Mouse (Mus musculus): ENCODE data around the gene Mllt6. TPM values are rescaled to one million over a fixed set of nuclear protein-coding genes. Genes with fewer than 3 reads are reported as not detected.
A peak's percentile ranks its signal among the peaks of the same experiment; 100 is the strongest.

The Mllt6 gene
- total and polyA plus RNA-seq, 3 experiments = 24.3 to 55.6 (median 43.0) TPM

- in situ Hi-C loops (cut with MboI; ENCODE audit: low pct_ligation_motif_present, low pct_unique_long_range_greater_than_20kb, low sequenced_read_pairs) = no loop called here
- Histone ChIP-seq H3K27me3 (replicated peaks) (no peaks in the 10 kb centered on the region), H3K9ac (ENCODE audit: insufficient read depth, low read depth) (no peak overlapping the region), H3K79me2 (replicated peaks; ENCODE audit: control insufficient read depth, extremely low read depth, insufficient read depth, poor library complexity, severe bottlenecking) (no peaks in the 10 kb centered on the region), H3K36me3 (replicated peaks in 1 of 2; ENCODE audit: control insufficient read depth in 1 of 2, insufficient read depth in 1 of 2, low read length in 1 of 2) (no peaks in the 10 kb centered on the region), H3K4me1 (ENCODE audit: control insufficient read depth in 1 of 2, insufficient read depth in 2 of 2) (peaks cover 19 to 23% of the 10 kb centered on the region in 2 experiments), H3K9me3 (replicated peaks; ENCODE audit: low read length) (peaks cover 5% of the 10 kb centered on the region), H3K27ac (ENCODE audit: insufficient read depth, low read depth) (no peak overlapping the region), H3K4me3 (replicated peaks in 1 of 3; ENCODE audit: low read depth in 2 of 3, low read length in 2 of 3, poor library complexity in 1 of 3) (no peak overlapping the region), H3K4me2 (ENCODE audit: insufficient read depth, low read depth, poor library complexity, severe bottlenecking) (no peak overlapping the region)
- no peak for TF ChIP-seq E2F4 (IDR thresholded peaks at IDR 0.05; ENCODE audit: insufficient replicate concordance, low read depth, low read length)
- TF ChIP-seq SIN3A (IDR thresholded peaks at IDR 0.05; ENCODE audit: low read length) = no peak
- TF ChIP-seq JUN (IDR thresholded peaks at IDR 0.05; ENCODE audit: insufficient read depth, low read depth, low read length) = no peak
- TF ChIP-seq EP300 (IDR thresholded peaks at IDR 0.05; ENCODE audit: low read length) = no peak
- no peak for TF ChIP-seq MAX (IDR thresholded peaks at IDR 0.05; ENCODE audit: low read length)
- TF ChIP-seq POLR2AphosphoS2 (IDR thresholded peaks at IDR 0.05; ENCODE audit: low read depth, low read length) = no peak
- TF ChIP-seq USF2 (conservative IDR thresholded peaks at IDR 0.05; ENCODE audit: low read depth, low read length) = no peak
- TF ChIP-seq CTCF (conservative IDR thresholded peaks at IDR 0.05 in 1 of 2, IDR thresholded peaks at IDR 0.05 in 1 of 2; ENCODE audit: low read depth in 2 of 2, low read length in 2 of 2) = no peak
- no peak for TF ChIP-seq TBP (conservative IDR thresholded peaks at IDR 0.05; ENCODE audit: low read depth, low read length)
- no peak for TF ChIP-seq POLR2A (IDR thresholded peaks at IDR 0.05; ENCODE audit: low read depth, low read length)
- TF ChIP-seq BHLHE40 (IDR thresholded peaks at IDR 0.05; ENCODE audit: low read depth, low read length) = no peak
- TF ChIP-seq TCF12 (IDR thresholded peaks at IDR 0.05; ENCODE audit: low read depth, low read length) = no peak
- no peak for TF ChIP-seq RCOR1 (conservative IDR thresholded peaks at IDR 0.05; ENCODE audit: low read depth, low read length)
- TF ChIP-seq IRF4 (IDR thresholded peaks at IDR 0.05; ENCODE audit: low read depth, low read length) = no peak
- TF ChIP-seq ETS1 (conservative IDR thresholded peaks at IDR 0.05; ENCODE audit: low read depth, low read length) = no peak
- no peak for TF ChIP-seq ZNF384 (IDR thresholded peaks at IDR 0.05; ENCODE audit: low read depth, low read length)
- TF ChIP-seq MYC (IDR thresholded peaks at IDR 0.05; ENCODE audit: low read depth, low read length) = no peak
- TF ChIP-seq UBTF (IDR thresholded peaks at IDR 0.05; ENCODE audit: low read depth, low read length) = no peak
- no peak for TF ChIP-seq NELFE (IDR thresholded peaks at IDR 0.05; ENCODE audit: low read depth, low read length)
- dilution Hi-C loops (cut with MboI; ENCODE audit: extremely low pct_ligation_motif_present, extremely low pct_unique_long_range_greater_than_20kb, low sequenced_read_pairs) = no loop called here
- DNase-seq (ENCODE audit: extremely low read depth) = no peak
Observed at GRCm38 (mm10) chr11:97643380-97644055, 19.7 kb upstream of the Mllt6 start.

GRCm38 (mm10) chr11:97644834-97645233 is 18.4 kb upstream of the Mllt6 start:
- H3K4me2 ChIP-seq (ENCODE audit: insufficient read depth, low read depth, poor library complexity, severe bottlenecking) = no peak overlapping the region
- H3K27me3 ChIP-seq (replicated peaks) = no peaks in the 10 kb centered on the region

More at GRCm38 (mm10) chr11:97644834-97645233, 18.4 kb upstream of the Mllt6 start:
- H3K79me2 ChIP-seq (replicated peaks; ENCODE audit: control insufficient read depth, extremely low read depth, insufficient read depth, poor library complexity, severe bottlenecking) = no peaks in the 10 kb centered on the region
- no peak overlapping the region for H3K4me3 ChIP-seq (replicated peaks in 1 of 3; ENCODE audit: low read depth in 2 of 3, low read length in 2 of 3, poor library complexity in 1 of 3)
- dilution Hi-C loops (cut with MboI; ENCODE audit: extremely low pct_ligation_motif_present, extremely low pct_unique_long_range_greater_than_20kb, low sequenced_read_pairs) (no loop called here), in situ Hi-C loops (cut with MboI; ENCODE audit: low pct_ligation_motif_present, low pct_unique_long_range_greater_than_20kb, low sequenced_read_pairs) (no loop called here)
- no peaks in the 10 kb centered on the region for H3K36me3 ChIP-seq (replicated peaks in 1 of 2; ENCODE audit: control insufficient read depth in 1 of 2, insufficient read depth in 1 of 2, low read length in 1 of 2)
- TF ChIP-seq NELFE (IDR thresholded peaks at IDR 0.05; ENCODE audit: low read depth, low read length) (no peak), RAD21 (IDR thresholded peaks at IDR 0.05; ENCODE audit: low read depth, low read length) (peak; percentile 94), JUN (IDR thresholded peaks at IDR 0.05; ENCODE audit: insufficient read depth, low read depth, low read length) (no peak), MAFK (IDR thresholded peaks at IDR 0.05; ENCODE audit: insufficient replicate concordance, low read length) (no peak), CTCF (conservative IDR thresholded peaks at IDR 0.05 in 1 of 2, IDR thresholded peaks at IDR 0.05 in 1 of 2; ENCODE audit: low read depth in 2 of 2, low read length in 2 of 2) (peak; percentile 73 to 95), TCF12 (IDR thresholded peaks at IDR 0.05; ENCODE audit: low read depth, low read length) (no peak), POLR2A (IDR thresholded peaks at IDR 0.05; ENCODE audit: low read depth, low read length) (no peak), TBP (conservative IDR thresholded peaks at IDR 0.05; ENCODE audit: low read depth, low read length) (no peak), GABPA (IDR thresholded peaks at IDR 0.05; ENCODE audit: insufficient replicate concordance, low read depth, low read length) (no peak), ZMIZ1 (IDR thresholded peaks at IDR 0.05; ENCODE audit: low read depth, low read length) (no peak), SMC3 (IDR thresholded peaks at IDR 0.05; ENCODE audit: low read depth, low read length) (peak; percentile 96), SIN3A (IDR thresholded peaks at IDR 0.05; ENCODE audit: low read length) (no peak), CHD1 (IDR thresholded peaks at IDR 0.05; ENCODE audit: low read depth, low read length) (no peak), USF2 (conservative IDR thresholded peaks at IDR 0.05; ENCODE audit: low read depth, low read length) (no peak), ZC3H11A (IDR thresholded peaks at IDR 0.05; ENCODE audit: low read depth, low read length) (peak; percentile 72), IRF4 (IDR thresholded peaks at IDR 0.05; ENCODE audit: low read depth, low read length) (peak; percentile 35; the same call in 1 of the 2 replicates), USF1 (IDR thresholded peaks at IDR 0.05; ENCODE audit: low read depth, low read length) (no peak)
- H3K9ac ChIP-seq (ENCODE audit: insufficient read depth, low read depth) = no peak overlapping the region
- H3K4me1 ChIP-seq (ENCODE audit: control insufficient read depth in 1 of 2, insufficient read depth in 2 of 2) = peaks cover 19 to 21% of the 10 kb centered on the region in 2 experiments
- DNase-seq (ENCODE audit: extremely low read depth) = peak; percentile 79
- no peak overlapping the region for H3K27ac ChIP-seq (ENCODE audit: insufficient read depth, low read depth)
- peaks cover 5% of the 10 kb centered on the region for H3K9me3 ChIP-seq (replicated peaks; ENCODE audit: low read length)
